Mouse (Mus musculus) kidney, embryonic 14.5 days (tissue): ENCODE measurements around the gene Ehhadh. TPM values are rescaled to one million over a fixed set of nuclear protein-coding genes. Genes with fewer than 3 reads are reported as not detected.

Experiments
- ATAC-seq: fragments of 200-750 bp; cut with Nextera tagmentation; 2 replicates; pipeline ENCODE4 v1.8.0; 2017; ENCODE audit warnings: moderate number of reproducible peaks, mild to moderate bottlenecking, moderate TSS enrichment, moderate library complexity; ENCODE audit not compliant: low FRiP score, low TSS enrichment
- H3K27ac ChIP-seq: fragments of 300-500 bp; sonication (generic); 2 replicates; pipeline ENCODE4 v1.5.1; 2014; ENCODE audit warnings: low read depth, mild to moderate bottlenecking, low read length, moderate library complexity, mixed read lengths
- H3K27me3 ChIP-seq: fragments of 300-500 bp; sonication (generic); 2 replicates; pipeline ENCODE4 v1.6.1; 2014; ENCODE audit warnings: mild to moderate bottlenecking, low read length; ENCODE audit not compliant: control insufficient read depth, insufficient read depth
- H3K36me3 ChIP-seq: fragments of 300-500 bp; sonication (generic); 2 replicates; pipeline ENCODE4 v1.6.1; 2014; ENCODE audit warnings: low read length, mixed read lengths; ENCODE audit not compliant: control insufficient read depth, insufficient read depth
- H3K4me1 ChIP-seq: fragments of 300-500 bp; sonication (generic); 2 replicates; pipeline ENCODE4 v1.6.1; 2014; ENCODE audit warnings: low read length, mixed read lengths; ENCODE audit not compliant: control insufficient read depth, insufficient read depth
- H3K4me2 ChIP-seq: fragments of 300-500 bp; sonication (generic); replicated peaks from 2 replicates; pipeline ENCODE4 v1.6.1; 2014; ENCODE audit warnings: low read depth, mild to moderate bottlenecking, low read length
- H3K4me3 ChIP-seq: fragments of 300-500 bp; sonication (generic); 2 replicates; pipeline ENCODE4 v1.5.1; 2014; ENCODE audit warnings: mild to moderate bottlenecking, low read length
- H3K9ac ChIP-seq: fragments of 300-500 bp; sonication (generic); 2 replicates; pipeline ENCODE4 v1.6.1; 2014; ENCODE audit warnings: low read depth, mild to moderate bottlenecking, low read length, moderate library complexity
- H3K9me3 ChIP-seq: fragments of 300-500 bp; sonication (generic); 2 replicates; pipeline ENCODE4 v1.6.1; 2016; ENCODE audit warnings: low read length; ENCODE audit not compliant: control insufficient read depth
- WGBS: fragments of 180-500 bp; shearing (Covaris S2); extraction: QIAGEN DNeasy Blood & Tissue Kit; methylation state at CpG from one replicate; pipeline ENCODE4 v1.1.7; 2014; 5-methylcytosine and 5-hydroxymethylcytosine counted together
- polyA plus RNA-seq: library from polyadenylated mRNA; unstranded; fragments of >200 nt; fragmentation: Nextera tagmentation; extraction: Ambion mirVana; gene quantifications from 2 replicates; pipeline ENCODE4 v1.2.1, GENCODE M21; 2014

Ehhadh gene
- polyA plus RNA-seq, 1 experiment from 2014 or later = 1.9 TPM

DNA sequence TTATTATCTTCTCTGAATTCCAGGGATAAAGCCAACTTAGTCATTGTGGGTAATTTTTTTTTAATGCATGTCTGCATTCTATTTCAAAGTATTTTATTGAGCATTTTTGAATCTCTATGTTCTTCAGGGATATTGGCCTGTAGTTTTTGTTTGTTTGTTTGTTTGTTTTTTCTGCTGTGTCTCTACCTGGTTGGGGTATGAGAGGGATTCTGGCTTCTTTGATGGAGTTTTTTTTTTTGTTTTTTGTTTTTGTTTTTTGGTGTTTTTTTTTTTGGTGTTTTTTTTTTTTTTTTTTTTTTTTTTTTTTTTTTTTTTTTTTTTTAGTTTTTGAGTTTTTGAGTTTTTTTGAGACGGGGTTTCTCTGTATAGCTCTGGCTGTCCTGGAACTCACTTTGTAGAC, 52.0 kb downstream of the Ehhadh start:
- no peaks in the 10 kb centered on the region for H3K9me3 ChIP-seq
- WGBS = 78% methylated on average over 1 of the region's 1 CpGs
- no peak overlapping the region for H3K4me3 ChIP-seq
- H3K4me1 ChIP-seq = no peaks in the 10 kb centered on the region
- H3K27me3 ChIP-seq = no peaks in the 10 kb centered on the region
- H3K36me3 ChIP-seq = no peaks in the 10 kb centered on the region
- H3K9ac ChIP-seq = no peak overlapping the region
- no peak for ATAC-seq
- no peak overlapping the region for H3K27ac ChIP-seq
- no peak overlapping the region for H3K4me2 ChIP-seq

GRCm38 (mm10) chr16:21727897-21728364, 59.7 kb downstream of the Ehhadh start:
- 47% methylated on average over 10 of the region's 10 CpGs for WGBS
- Histone ChIP-seq H3K4me1 (no peaks in the 10 kb centered on the region), H3K4me2 (no peak overlapping the region)

DNA sequence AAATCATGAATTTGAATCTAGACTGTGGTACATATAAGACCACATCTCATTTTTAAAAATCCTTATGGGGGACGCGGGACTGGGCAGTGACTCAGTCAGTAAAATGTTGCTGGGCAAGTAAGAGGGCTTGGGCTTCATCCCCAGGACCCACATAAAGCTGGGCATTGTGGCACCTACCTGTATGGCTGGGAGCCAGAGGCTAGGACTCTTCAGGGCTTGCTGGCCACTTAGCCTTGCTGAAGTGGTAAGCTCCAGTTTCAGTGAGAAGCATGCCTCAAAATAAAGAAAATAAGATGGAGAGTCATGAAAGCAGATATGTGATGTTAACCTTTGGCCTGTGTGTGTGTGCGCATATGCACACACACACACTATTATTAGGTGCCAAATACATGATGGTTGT, 60.2 kb downstream of the Ehhadh start:
- H3K27me3 ChIP-seq = no peaks in the 10 kb centered on the region
- H3K27ac ChIP-seq = no peak overlapping the region
- no peaks in the 10 kb centered on the region for H3K4me1 ChIP-seq
- no peak overlapping the region for H3K4me3 ChIP-seq
- ATAC-seq = no peak
- no peaks in the 10 kb centered on the region for H3K36me3 ChIP-seq
- H3K4me2 ChIP-seq = no peak overlapping the region
- H3K9me3 ChIP-seq = no peaks in the 10 kb centered on the region
- WGBS = 89% methylated on average over 3 of the region's 3 CpGs
- H3K9ac ChIP-seq = no peak overlapping the region

More at GRCm38 (mm10) chr16:21727897-21728364, 59.7 kb downstream of the Ehhadh start:
- H3K27ac ChIP-seq = no peak overlapping the region
- no peaks in the 10 kb centered on the region for H3K9me3 ChIP-seq
- H3K4me3 ChIP-seq = no peak overlapping the region
- H3K36me3 ChIP-seq = no peaks in the 10 kb centered on the region
- H3K27me3 ChIP-seq = no peaks in the 10 kb centered on the region
- ATAC-seq = no peak
- H3K9ac ChIP-seq = no peak overlapping the region

GRCm38 (mm10) chr16:21724261-21724660, 63.3 kb downstream of the Ehhadh start:
- H3K4me1 ChIP-seq = no peaks in the 10 kb centered on the region
- no peak overlapping the region for H3K4me2 ChIP-seq
- 94% methylated on average over 1 of the region's 1 CpGs for WGBS
- H3K36me3 ChIP-seq = no peaks in the 10 kb centered on the region
- no peak overlapping the region for H3K4me3 ChIP-seq
- H3K9ac ChIP-seq = no peak overlapping the region
- H3K27me3 ChIP-seq = no peaks in the 10 kb centered on the region
- no peaks in the 10 kb centered on the region for H3K9me3 ChIP-seq
- no peak overlapping the region for H3K27ac ChIP-seq
- no peak for ATAC-seq

DNA sequence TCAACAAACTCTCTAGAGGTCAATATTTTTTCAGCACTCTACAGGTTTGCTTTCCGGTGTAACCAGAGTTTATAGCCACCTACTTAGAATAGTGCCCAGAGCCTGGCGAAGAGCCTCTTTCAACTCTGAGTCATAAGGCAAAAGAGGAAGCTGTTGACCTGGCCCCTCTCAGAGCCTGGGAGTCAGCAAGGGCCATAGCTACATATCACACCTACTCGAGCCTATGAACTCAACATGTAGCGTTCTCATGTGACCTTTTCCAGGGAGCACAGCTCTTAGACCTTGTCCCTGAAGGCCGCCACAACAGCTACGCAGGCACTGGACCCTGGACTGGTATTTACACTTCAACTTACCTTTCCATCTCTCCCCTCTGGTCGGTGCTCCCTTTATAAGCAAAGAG, 67.8 kb downstream of the Ehhadh start:
- Histone ChIP-seq H3K4me3 (no peak overlapping the region), H3K27ac (no peak overlapping the region), H3K9ac (no peak overlapping the region), H3K9me3 (no peaks in the 10 kb centered on the region), H3K36me3 (no peaks in the 10 kb centered on the region), H3K4me1 (no peaks in the 10 kb centered on the region), H3K27me3 (no peaks in the 10 kb centered on the region), H3K4me2 (no peak overlapping the region)
- ATAC-seq = no peak
- 82% methylated on average over 7 of the region's 7 CpGs for WGBS

- Histone ChIP-seq H3K27ac (no peak overlapping the region), H3K27me3 (no peaks in the 10 kb centered on the region), H3K4me2 (no peak overlapping the region), H3K4me1 (no peaks in the 10 kb centered on the region), H3K36me3 (no peaks in the 10 kb centered on the region), H3K9ac (no peak overlapping the region), H3K9me3 (no peaks in the 10 kb centered on the region), H3K4me3 (no peak overlapping the region)
- 87% methylated on average over 10 of the region's 10 CpGs for WGBS
- no peak for ATAC-seq
These were observed 73.1 kb downstream of the Ehhadh start for GRCm38 (mm10) chr16:21714516-21714915.

Other genes starting within 250 kb of the Ehhadh start
- 8.0 and 12.5 TPM in 2 replicates for gene 2510009E07Rik, start 93.1 kb downstream of the Ehhadh start, polyA plus RNA-seq
- 0.60 and 1.2 TPM in 2 replicates for gene Map3k13, start 6.5 kb upstream of the Ehhadh start, polyA plus RNA-seq
- 26.8 and 27.9 TPM in 2 replicates for gene Tmem41a, start 159.7 kb upstream of the Ehhadh start, polyA plus RNA-seq
- 0.26 and 0.53 TPM in 2 replicates for gene Liph, start 207.9 kb upstream of the Ehhadh start, polyA plus RNA-seq
- gene Senp2, start 221.7 kb upstream of the Ehhadh start, polyA plus RNA-seq = 33.3 and 48.7 TPM in 2 replicates